Mouse (Mus musculus): ENCODE data around the gene Eddm3b.

- TF ChIP-seq POLR2A (IDR thresholded peaks at IDR 0.05; ENCODE audit: borderline replicate concordance, low read depth, low read length) (no peak), CTCF (IDR thresholded peaks at IDR 0.05; ENCODE audit: low read depth, low read length) (no peak)
Observed at GRCm38 (mm10) chr14:51128775-51129623, 14.8 kb downstream of the Eddm3b start.

Measured in bone marrow macrophage, adult 2 months (primary cell).